8 mouse cellular contexts compared by ENCODE assay signal in the genomic region with DNA sequence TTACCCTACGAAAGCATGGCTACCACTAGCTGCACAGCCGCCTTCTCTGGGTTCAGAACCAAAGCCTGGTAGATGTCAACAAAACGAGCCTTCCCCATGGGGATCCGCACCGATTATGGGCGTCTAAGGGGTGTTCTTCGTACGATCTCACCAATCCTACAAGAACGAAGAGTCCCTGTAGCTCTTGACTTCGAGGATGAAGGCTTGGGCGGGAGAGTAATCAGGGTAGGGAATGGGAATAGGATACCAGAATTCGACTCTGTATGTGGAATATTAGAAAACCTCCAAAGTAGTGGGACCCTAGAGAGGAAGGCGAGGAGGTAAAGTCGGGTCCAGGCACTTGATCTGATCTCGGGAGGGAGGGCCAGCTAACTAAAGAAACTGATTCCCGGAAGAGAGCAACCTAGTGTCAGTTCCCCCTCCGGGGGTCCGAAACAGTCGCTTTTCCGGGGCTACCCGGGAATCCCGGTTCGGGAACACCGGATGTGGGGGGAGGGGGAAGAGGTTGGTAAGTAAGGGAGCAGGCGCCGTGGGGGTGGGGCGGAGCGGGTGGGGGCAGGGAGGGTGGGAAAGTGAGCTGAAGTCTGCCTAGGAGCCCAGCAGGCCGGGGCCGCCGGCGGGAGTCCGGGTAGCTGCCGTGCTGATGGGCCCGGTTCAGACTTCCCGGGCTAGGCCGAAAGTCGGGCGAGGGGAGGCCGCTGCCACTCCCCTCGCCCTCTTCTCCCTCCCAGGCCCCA. TPM values are rescaled to one million over a fixed set of nuclear protein-coding genes. Genes with fewer than 3 reads are reported as not detected.
DNase-seq lines count a peak whose midpoint lies in the region; ATAC-seq and TF ChIP-seq lines count a peak whose summit lies in the region.

A gene (minus strand): TSS at position 420 of the 737 bp plus-strand sequence.

- peak; percentile 36 for DNase-seq in brain, embryonic 18.5 days (ENCODE audit: low read depth, low spot score)
- peak; percentile 82 for DNase-seq in kidney, postnatal 0 days (ENCODE audit: low spot score)
- DNase-seq in thymus, adult 18-20 months = peak; percentile 38 to 63

- WGBS in heart, embryonic 14.5 days = under 1% methylated on average over 40 of the region's 41 CpGs
- WGBS in kidney, postnatal 0 days = 1% methylated on average over 39 of the region's 41 CpGs
- under 1% methylated on average over 41 of the region's 41 CpGs for WGBS in liver, embryonic 16.5 days (ENCODE audit: insufficient replicate concordance)
- under 1% methylated on average over 41 of the region's 41 CpGs for WGBS in neural tube, embryonic 14.5 days

- peak within 1 kb of the TSS; percentile 91 for H3K9ac ChIP-seq in heart, embryonic 14.5 days (ENCODE audit: low read length)
- H3K9ac ChIP-seq in kidney, postnatal 0 days (ENCODE audit: low read depth, low read length) = peak within 1 kb of the TSS; percentile 95
- H3K9ac ChIP-seq in liver, embryonic 16.5 days (ENCODE audit: low read depth, low read length) = peak within 1 kb of the TSS; percentile 79
- H3K9ac ChIP-seq in neural tube, embryonic 14.5 days (replicated peaks; ENCODE audit: low read depth, low read length) = peak within 1 kb of the TSS; percentile 76

- H3K9me3 ChIP-seq in E14TG2a.4 (ENCODE audit: low read length) = no peaks in the 10 kb centered on the region
- no peaks in the 10 kb centered on the region for H3K9me3 ChIP-seq in erythroblast, embryonic 14.5 days (ENCODE audit: control insufficient read depth, low read length)
- no peaks in the 10 kb centered on the region for H3K9me3 ChIP-seq in heart, embryonic 14.5 days (ENCODE audit: control insufficient read depth, low read length)
- H3K9me3 ChIP-seq in kidney, postnatal 0 days (replicated peaks; ENCODE audit: low read length) = no peaks in the 10 kb centered on the region
- no peaks in the 10 kb centered on the region for H3K9me3 ChIP-seq in liver, embryonic 16.5 days (replicated peaks; ENCODE audit: control insufficient read depth, low read length)
- no peaks in the 10 kb centered on the region for H3K9me3 ChIP-seq in neural tube, embryonic 14.5 days (ENCODE audit: control insufficient read depth, low read length)

- H3K4me2 ChIP-seq in heart, embryonic 14.5 days (ENCODE audit: low read length) = peak within 1 kb of the TSS; percentile 94
- H3K4me2 ChIP-seq in kidney, postnatal 0 days (ENCODE audit: low read length) = peak within 1 kb of the TSS; percentile 85
- peak within 1 kb of the TSS; percentile 79 for H3K4me2 ChIP-seq in liver, embryonic 16.5 days (ENCODE audit: low read depth, low read length)
- peak within 1 kb of the TSS; percentile 86 for H3K4me2 ChIP-seq in neural tube, embryonic 14.5 days (ENCODE audit: low read depth, low read length)

- H3K4me3 ChIP-seq in E14TG2a.4 (replicated peaks; ENCODE audit: low read length) = peak within 1 kb of the TSS; percentile 90
- peak within 1 kb of the TSS; percentile 91 for H3K4me3 ChIP-seq in erythroblast, embryonic 14.5 days (replicated peaks)
- H3K4me3 ChIP-seq in heart, embryonic 14.5 days (ENCODE audit: control insufficient read depth in 1 of 2, insufficient read depth in 1 of 2, low read depth in 1 of 2, low read length in 2 of 2) = peak within 1 kb of the TSS; percentile 83 to 89
- H3K4me3 ChIP-seq in kidney, postnatal 0 days (replicated peaks; ENCODE audit: low read depth, low read length) = peak within 1 kb of the TSS; percentile 80
- peak within 1 kb of the TSS; percentile 73 for H3K4me3 ChIP-seq in liver, embryonic 16.5 days (ENCODE audit: low read depth, low read length)
- H3K4me3 ChIP-seq in neural tube, embryonic 14.5 days (ENCODE audit: low read depth, low read length) = peak within 1 kb of the TSS; percentile 66

- peak within 1 kb of the TSS; percentile 92 to 97 for H3K27ac ChIP-seq in heart, embryonic 14.5 days (replicated peaks in 1 of 2; ENCODE audit: control insufficient read depth in 1 of 2, insufficient read depth in 1 of 2, low read depth in 2 of 2, low read length in 2 of 2)
- H3K27ac ChIP-seq in kidney, postnatal 0 days = peak within 1 kb of the TSS; percentile 96
- peak within 1 kb of the TSS; percentile 77 for H3K27ac ChIP-seq in liver, embryonic 16.5 days (ENCODE audit: low read length)
- peak within 1 kb of the TSS; percentile 92 for H3K27ac ChIP-seq in neural tube, embryonic 14.5 days (ENCODE audit: low read depth, low read length)

- TF ChIP-seq CTCF in E14TG2a.4 (conservative IDR thresholded peaks at IDR 0.05; ENCODE audit: low read length) = no peak
- no peak for TF ChIP-seq CTCF in kidney, postnatal 0 days (IDR thresholded peaks at IDR 0.05; ENCODE audit: low read depth)

- H3K36me3 ChIP-seq in E14TG2a.4 (ENCODE audit: insufficient read depth, low read length) = peaks cover 48% of the 10 kb centered on the region
- H3K36me3 ChIP-seq in erythroblast, embryonic 14.5 days (ENCODE audit: control insufficient read depth) = peaks cover 43% of the 10 kb centered on the region
- H3K36me3 ChIP-seq in heart, embryonic 14.5 days (ENCODE audit: control insufficient read depth, insufficient read depth, low read length) = peaks cover 38% of the 10 kb centered on the region
- peaks cover 15% of the 10 kb centered on the region; the same call in 1 of the 2 replicates for H3K36me3 ChIP-seq in kidney, postnatal 0 days (ENCODE audit: insufficient read depth, low read length)
- peaks cover 17% of the 10 kb centered on the region for H3K36me3 ChIP-seq in liver, embryonic 16.5 days (ENCODE audit: control insufficient read depth, insufficient read depth)
- H3K36me3 ChIP-seq in neural tube, embryonic 14.5 days (ENCODE audit: control insufficient read depth, insufficient read depth, low read length) = peaks cover 7% of the 10 kb centered on the region; the same call in 1 of the 2 replicates

- no peaks in the 10 kb centered on the region for H3K27me3 ChIP-seq in E14TG2a.4 (ENCODE audit: insufficient read depth, low read length)
- H3K27me3 ChIP-seq in erythroblast, embryonic 14.5 days (ENCODE audit: control insufficient read depth) = no peaks in the 10 kb centered on the region
- no peaks in the 10 kb centered on the region for H3K27me3 ChIP-seq in heart, embryonic 14.5 days (ENCODE audit: control insufficient read depth, insufficient read depth, low read length)
- no peaks in the 10 kb centered on the region for H3K27me3 ChIP-seq in kidney, postnatal 0 days (ENCODE audit: insufficient read depth, low read length)
- no peaks in the 10 kb centered on the region for H3K27me3 ChIP-seq in liver, embryonic 16.5 days (ENCODE audit: control insufficient read depth, insufficient read depth, low read depth, low read length)
- H3K27me3 ChIP-seq in neural tube, embryonic 14.5 days (ENCODE audit: control insufficient read depth, insufficient read depth, low read length) = no peaks in the 10 kb centered on the region

- peak; percentile 66 for ATAC-seq in heart, embryonic 14.5 days (ENCODE audit: insufficient number of reproducible peaks, insufficient read depth, low FRiP score, low read depth)
- peak; percentile 77 for ATAC-seq in kidney, postnatal 0 days (replicated peaks; ENCODE audit: low FRiP score, low read depth)
- ATAC-seq in liver, embryonic 16.5 days (ENCODE audit: low read depth) = peak; percentile 67
- peak; percentile 84 for ATAC-seq in neural tube, embryonic 14.5 days (ENCODE audit: low read depth)

- peaks cover 84% of the 10 kb centered on the region for H3K4me1 ChIP-seq in E14TG2a.4 (replicated peaks; ENCODE audit: low read depth, low read length)
- H3K4me1 ChIP-seq in erythroblast, embryonic 14.5 days (ENCODE audit: control insufficient read depth) = peaks cover 40% of the 10 kb centered on the region
- peaks cover 17 to 45% of the 10 kb centered on the region in 2 experiments for H3K4me1 ChIP-seq in heart, embryonic 14.5 days (ENCODE audit: control insufficient read depth in 2 of 2, insufficient read depth in 2 of 2, low read length in 2 of 2)
- H3K4me1 ChIP-seq in kidney, postnatal 0 days (replicated peaks; ENCODE audit: insufficient read depth, low read length) = peaks cover 32% of the 10 kb centered on the region; the same call in 1 of the 2 replicates
- H3K4me1 ChIP-seq in liver, embryonic 16.5 days (ENCODE audit: control insufficient read depth, low read depth, low read length) = peaks cover 21% of the 10 kb centered on the region
- H3K4me1 ChIP-seq in neural tube, embryonic 14.5 days (ENCODE audit: control insufficient read depth, insufficient read depth, low read length) = peaks cover 32% of the 10 kb centered on the region

RNA-seq across cellular contexts. Expression of the gene that starts here (rescaled TPM):
- not detected in 2 replicates for polyA plus RNA-seq in erythroblast, embryonic 14.5 days (2012)
- polyA plus RNA-seq in heart, embryonic 14.5 days (2014; fragmentation: Nextera tagmentation; extraction: Ambion mirVana) = not detected in 2 replicates
- polyA plus RNA-seq in kidney, postnatal 0 days (2015; fragmentation: Nextera tagmentation; extraction: Ambion mirVana) = not detected in 2 replicates
- polyA plus RNA-seq in liver, embryonic 16.5 days (2015; fragmentation: Nextera tagmentation; extraction: Ambion mirVana) = not detected in 2 replicates
- polyA plus RNA-seq in neural tube, embryonic 14.5 days (2014; fragmentation: Nextera tagmentation; extraction: Ambion mirVana) = not detected in 2 replicates

Comparison
In these comparisons a context has a peak if more than half of its experiments do, and no peak if none do; other contexts are left out.
1. Peak in every context shown above with its lines: DNase-seq, ATAC-seq, H3K4me3 ChIP-seq and H3K27ac ChIP-seq.
2. Peak in ATAC-seq, H3K4me3 ChIP-seq, H3K27ac ChIP-seq, H3K9ac ChIP-seq and H3K4me2 ChIP-seq in heart, embryonic 14.5 days; RNA of the gene not detected or under 1 TPM.
3. Peak in DNase-seq, ATAC-seq, H3K4me3 ChIP-seq, H3K27ac ChIP-seq, H3K9ac ChIP-seq and H3K4me2 ChIP-seq in kidney, postnatal 0 days; RNA of the gene not detected or under 1 TPM.
4. Peak in ATAC-seq, H3K4me3 ChIP-seq, H3K27ac ChIP-seq, H3K9ac ChIP-seq and H3K4me2 ChIP-seq in liver, embryonic 16.5 days; RNA of the gene not detected or under 1 TPM.
5. Peak in ATAC-seq, H3K4me3 ChIP-seq, H3K27ac ChIP-seq, H3K9ac ChIP-seq and H3K4me2 ChIP-seq in neural tube, embryonic 14.5 days; RNA of the gene not detected or under 1 TPM.